Mouse (Mus musculus) limb, embryonic 10.5 days (tissue): ENCODE data around the gene Daam1. TPM values are rescaled to one million over a fixed set of nuclear protein-coding genes. Genes with fewer than 3 reads are reported as not detected.

Experiments
- DNase-seq: peaks from one replicate; pipeline ENCODE4 v3.0.0-alpha.2; 2017; ENCODE audit warnings: low spot score
- H3K27ac ChIP-seq: fragments of 300-500 bp; sonication (generic); 2 replicates; pipeline ENCODE4 v1.5.1; 2016; ENCODE audit warnings: mild to moderate bottlenecking
- H3K27me3 ChIP-seq: fragments of 300-500 bp; sonication (generic); 2 replicates; pipeline ENCODE4 v1.6.1; 2016; ENCODE audit warnings: low read depth, mild to moderate bottlenecking; ENCODE audit not compliant: poor library complexity, severe bottlenecking
- H3K36me3 ChIP-seq: fragments of 300-500 bp; sonication (generic); 2 replicates; pipeline ENCODE4 v1.6.1; 2016; ENCODE audit warnings: mild to moderate bottlenecking, moderate library complexity
- H3K4me1 ChIP-seq: fragments of 300-500 bp; sonication (generic); 2 replicates; pipeline ENCODE4 v1.6.1; 2016
- H3K4me3 ChIP-seq: fragments of 300-500 bp; sonication (generic); 2 replicates; pipeline ENCODE4 v1.5.1; 2016; ENCODE audit warnings: mild to moderate bottlenecking, moderate library complexity
- H3K9me3 ChIP-seq: fragments of 300-500 bp; sonication (generic); replicated peaks from 2 replicates; pipeline ENCODE4 v1.6.1; 2016; ENCODE audit warnings: mild to moderate bottlenecking
- WGBS: fragments of 180-500 bp; shearing (Covaris S2); methylation state at CpG from one replicate; pipeline ENCODE4 v1.1.7; 2016; 5-methylcytosine and 5-hydroxymethylcytosine counted together
- polyA plus RNA-seq: library from polyadenylated mRNA; unstranded; fragments of >200 nt; fragmentation: Nextera tagmentation; extraction: Ambion mirVana; gene quantifications from 2 replicates; pipeline ENCODE4 v1.2.1, GENCODE M21; 2016

Gene Daam1
- polyA plus RNA-seq, 1 experiment from 2014 or later: 5.2 TPM

DNA sequence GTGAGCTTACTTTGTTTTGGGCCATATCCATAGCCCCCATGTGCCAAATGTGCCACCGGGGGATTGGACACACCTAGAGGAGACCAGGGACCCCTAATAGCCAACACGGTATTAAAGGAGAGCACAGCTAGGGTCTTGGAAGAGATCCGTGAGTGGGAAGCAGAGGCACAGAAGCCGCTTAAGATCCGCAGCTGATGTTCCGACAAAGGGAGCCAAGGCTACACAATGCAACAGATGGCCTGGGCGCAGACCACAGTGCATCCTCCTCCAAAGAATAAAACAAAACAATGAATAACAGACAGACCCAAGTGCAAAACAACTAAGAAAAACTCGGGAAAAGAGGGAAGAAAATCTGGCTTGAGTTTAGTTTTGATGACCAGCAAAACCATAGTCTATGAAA, 165.0 kb downstream of the Daam1 start:
- DNase-seq: no peak
- no peaks in the 10 kb centered on the region for H3K9me3 ChIP-seq
- no peaks in the 10 kb centered on the region for H3K27me3 ChIP-seq
- H3K4me3 ChIP-seq: no peak overlapping the region
- WGBS: 90% methylated on average over 8 of the region's 8 CpGs
- H3K4me1 ChIP-seq: no peaks in the 10 kb centered on the region
- peaks cover 8% of the 10 kb centered on the region for H3K36me3 ChIP-seq
- no peak overlapping the region for H3K27ac ChIP-seq

DNA sequence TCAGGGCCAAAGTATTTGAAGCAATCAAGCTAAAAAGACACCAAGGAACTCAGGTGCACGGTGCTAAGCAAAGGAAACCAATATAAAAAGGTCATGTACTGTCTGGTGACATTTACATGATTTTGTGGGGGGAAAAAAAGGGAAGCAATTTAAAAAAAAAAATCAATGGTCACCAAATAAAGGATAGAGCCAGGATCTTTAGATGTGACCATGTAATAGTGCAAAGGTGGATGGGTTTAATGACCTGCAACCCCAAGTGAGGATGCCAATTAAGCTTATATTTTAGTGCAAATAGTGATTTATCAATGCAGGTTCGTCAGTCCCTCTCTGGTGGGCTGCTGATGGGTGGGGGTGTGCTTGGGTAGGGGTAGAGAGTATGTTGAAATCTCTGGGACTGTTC, 166.0 kb downstream of the Daam1 start:
- Histone ChIP-seq H3K4me3 (no peak overlapping the region), H3K4me1 (no peaks in the 10 kb centered on the region), H3K27ac (no peak overlapping the region), H3K27me3 (no peaks in the 10 kb centered on the region), H3K36me3 (peaks cover 6% of the 10 kb centered on the region), H3K9me3 (no peaks in the 10 kb centered on the region)
- WGBS: 82% methylated on average over 2 of the region's 2 CpGs
- DNase-seq: no peak

DNA sequence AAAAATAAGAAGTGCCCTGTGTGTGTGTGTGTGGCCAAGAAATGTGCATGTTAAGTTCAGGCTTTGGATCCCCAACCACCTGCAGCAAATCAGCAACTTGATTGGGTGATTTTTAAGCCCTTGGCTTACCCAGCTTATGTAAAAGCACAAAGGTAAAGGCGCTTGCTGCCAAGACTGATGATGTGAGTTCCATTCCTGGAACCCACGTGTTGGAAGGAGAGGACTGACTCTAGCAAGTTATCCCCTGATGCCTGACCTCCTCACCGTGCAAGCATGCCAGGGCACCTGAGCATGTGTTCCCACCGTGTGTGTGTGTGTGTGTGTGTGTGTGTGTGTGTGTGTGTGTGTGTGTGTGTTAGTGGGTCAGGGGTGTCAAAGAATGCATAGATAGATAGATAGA, 166.5 kb downstream of the Daam1 start:
- Histone ChIP-seq H3K27me3 (no peaks in the 10 kb centered on the region), H3K36me3 (peaks cover 6% of the 10 kb centered on the region), H3K4me3 (no peak overlapping the region), H3K4me1 (no peaks in the 10 kb centered on the region), H3K9me3 (no peaks in the 10 kb centered on the region), H3K27ac (no peak overlapping the region)
- no peak for DNase-seq
- 81% methylated on average over 4 of the region's 4 CpGs for WGBS

DNA sequence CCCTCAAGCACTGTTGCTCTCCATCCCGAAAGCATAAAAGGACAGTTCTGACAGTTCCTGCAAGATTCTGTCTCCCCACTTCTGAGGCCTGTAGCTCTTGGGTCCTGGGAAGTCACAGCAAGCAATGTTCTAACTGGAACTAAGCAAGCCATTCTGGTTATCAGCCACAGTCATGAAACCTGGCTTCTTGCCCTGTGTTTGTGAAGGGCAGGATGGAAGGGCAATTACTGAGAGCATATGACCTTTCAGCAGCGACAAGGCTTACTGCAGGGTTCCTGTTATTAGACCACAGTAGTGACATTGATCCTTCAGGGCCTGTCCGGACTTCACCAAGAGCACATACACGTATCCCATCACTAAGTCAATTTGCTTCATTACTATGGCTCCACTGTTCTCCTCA, 167.8 kb downstream of the Daam1 start:
- H3K4me3 ChIP-seq: no peak overlapping the region
- H3K27ac ChIP-seq: no peak overlapping the region
- WGBS: 88% methylated on average over 4 of the region's 4 CpGs
- no peaks in the 10 kb centered on the region for H3K9me3 ChIP-seq
- DNase-seq: no peak
- no peaks in the 10 kb centered on the region for H3K4me1 ChIP-seq
- H3K36me3 ChIP-seq: no peaks in the 10 kb centered on the region
- no peaks in the 10 kb centered on the region for H3K27me3 ChIP-seq

DNA sequence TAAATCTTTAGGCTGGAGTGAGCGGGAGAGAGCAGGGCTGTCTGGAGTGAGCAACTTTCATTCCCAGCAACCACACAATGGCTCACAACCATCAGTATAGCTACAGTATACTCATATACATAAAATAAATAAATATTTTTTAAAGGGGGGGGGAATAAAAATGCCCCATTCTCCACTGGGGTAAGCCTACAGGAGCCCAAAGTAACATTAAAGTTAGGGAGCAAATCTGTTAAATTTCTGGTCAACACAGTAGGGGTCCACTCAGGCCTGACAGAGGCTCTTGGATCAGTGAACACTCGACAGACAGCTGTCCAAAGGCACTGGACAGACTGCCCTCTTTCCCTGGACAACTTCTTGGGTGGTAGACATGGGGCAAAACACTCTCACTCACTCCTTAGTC, 168.8 kb downstream of the Daam1 start:
- Histone ChIP-seq H3K9me3 (no peaks in the 10 kb centered on the region), H3K4me1 (no peaks in the 10 kb centered on the region), H3K4me3 (no peak overlapping the region), H3K36me3 (no peaks in the 10 kb centered on the region), H3K27ac (no peak overlapping the region), H3K27me3 (no peaks in the 10 kb centered on the region)
- WGBS: 84% methylated on average over 2 of the region's 2 CpGs
- no peak for DNase-seq

DNA sequence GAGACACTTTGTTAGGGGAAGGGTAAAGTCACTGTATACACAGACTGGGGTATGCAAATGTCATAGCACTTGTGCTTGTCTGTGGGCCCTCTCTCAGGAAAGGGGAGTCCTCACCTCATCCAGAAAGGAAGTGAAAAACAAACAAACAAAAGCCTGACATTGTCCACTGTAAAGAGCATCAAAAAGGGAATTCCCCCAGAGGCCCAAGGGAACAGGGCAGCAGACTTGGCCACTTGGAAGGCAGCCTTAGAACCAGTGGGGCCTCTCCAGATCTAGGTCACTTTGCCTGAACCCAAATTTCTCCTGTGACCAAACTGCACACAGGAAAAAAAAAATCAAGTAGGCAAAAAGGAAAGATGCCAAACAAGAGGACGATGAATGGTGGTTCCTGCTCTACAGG, 170.9 kb downstream of the Daam1 start:
- no peak for DNase-seq
- 91% methylated on average over 1 of the region's 1 CpGs for WGBS
- no peaks in the 10 kb centered on the region for H3K9me3 ChIP-seq
- H3K27ac ChIP-seq: no peak overlapping the region
- no peaks in the 10 kb centered on the region for H3K27me3 ChIP-seq
- no peaks in the 10 kb centered on the region for H3K4me1 ChIP-seq
- H3K4me3 ChIP-seq: no peak overlapping the region
- H3K36me3 ChIP-seq: no peaks in the 10 kb centered on the region

DNA sequence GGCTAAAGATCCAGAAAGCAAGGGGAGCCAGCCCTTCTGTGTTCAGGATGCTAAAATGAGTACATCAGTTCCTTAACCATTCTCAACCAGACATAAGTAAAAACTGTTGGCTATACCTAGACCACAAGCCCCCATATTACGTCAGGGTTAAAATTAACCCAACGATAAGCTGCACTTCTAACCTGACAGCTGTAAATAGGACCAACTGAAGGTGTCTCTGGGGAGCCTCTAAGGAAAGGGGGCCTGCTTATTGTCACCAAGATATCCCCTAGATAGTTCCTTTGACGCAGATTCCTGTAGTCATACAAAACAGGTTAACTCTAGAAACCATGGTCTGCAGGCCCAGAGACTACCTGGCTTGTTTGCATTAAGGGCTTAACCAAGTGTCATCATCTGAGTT, 174.4 kb downstream of the Daam1 start:
- H3K9me3 ChIP-seq: no peaks in the 10 kb centered on the region
- no peak for DNase-seq
- 88% methylated on average over 3 of the region's 3 CpGs for WGBS
- no peak overlapping the region for H3K27ac ChIP-seq
- H3K36me3 ChIP-seq: no peaks in the 10 kb centered on the region
- no peaks in the 10 kb centered on the region for H3K27me3 ChIP-seq
- no peak overlapping the region for H3K4me3 ChIP-seq
- H3K4me1 ChIP-seq: no peaks in the 10 kb centered on the region

DNA sequence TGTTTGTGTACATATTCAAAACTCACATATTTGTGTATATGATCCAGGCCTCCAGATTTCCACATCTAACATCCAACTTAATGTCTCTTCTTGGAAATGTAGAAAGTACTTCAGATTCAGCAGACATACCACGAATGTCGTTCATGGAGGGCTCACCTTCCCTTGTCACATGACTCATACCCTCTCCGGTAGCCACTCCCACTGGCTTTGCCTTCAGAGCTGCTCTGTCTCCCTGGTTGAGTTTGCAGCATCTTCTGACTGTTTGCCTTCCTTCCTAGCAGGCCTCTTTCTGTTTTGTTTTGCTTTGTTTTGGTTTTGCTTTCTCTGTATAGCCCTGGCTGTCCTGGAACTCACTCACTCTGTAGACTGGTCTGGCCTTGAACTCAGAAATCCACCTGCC, 176.8 kb downstream of the Daam1 start:
- H3K4me1 ChIP-seq: no peaks in the 10 kb centered on the region
- no peak for DNase-seq
- H3K36me3 ChIP-seq: no peaks in the 10 kb centered on the region
- 93% methylated on average over 3 of the region's 3 CpGs for WGBS
- H3K4me3 ChIP-seq: no peak overlapping the region
- no peaks in the 10 kb centered on the region for H3K9me3 ChIP-seq
- H3K27me3 ChIP-seq: no peaks in the 10 kb centered on the region
- H3K27ac ChIP-seq: no peak overlapping the region

DNA sequence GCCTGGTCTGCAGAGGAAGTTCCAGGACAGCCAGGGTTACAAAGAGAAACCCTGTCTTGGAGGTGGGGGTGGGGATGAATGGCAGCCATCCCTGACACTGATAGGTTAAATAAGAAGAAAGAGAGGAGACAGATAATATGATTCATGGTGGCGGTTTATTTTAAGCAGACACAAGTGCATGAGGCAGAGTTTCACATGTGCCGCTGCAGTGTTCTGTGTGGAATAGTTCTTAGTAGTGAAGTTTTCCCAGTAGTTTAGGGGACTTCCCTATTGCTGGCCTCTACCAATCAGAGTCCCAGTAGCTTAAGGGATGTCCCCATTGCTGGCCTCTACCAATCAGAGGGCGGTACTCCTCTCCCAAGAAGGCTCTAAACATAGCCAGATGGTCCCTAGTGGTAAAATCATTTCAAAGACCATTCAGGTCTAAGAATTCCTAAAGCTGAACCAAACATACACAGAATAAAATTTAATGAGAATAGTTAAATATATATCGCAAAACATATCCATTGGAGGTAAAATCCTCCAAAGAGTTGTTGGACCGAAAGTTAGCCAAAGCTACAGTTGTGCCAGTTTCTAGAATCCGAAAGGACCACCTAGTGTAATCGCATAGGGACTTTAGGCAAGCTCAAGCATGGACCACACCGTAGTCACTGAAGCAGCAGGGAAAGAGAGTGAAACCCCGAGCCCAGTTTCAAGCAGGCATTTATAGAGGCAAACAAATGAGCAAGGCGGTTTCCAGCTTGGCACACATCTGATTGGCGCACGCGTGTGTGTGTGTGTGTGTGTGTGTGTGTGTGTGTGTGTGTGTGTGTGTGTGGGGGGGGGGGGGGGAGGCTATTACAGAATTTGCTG, 178.4 kb downstream of the Daam1 start:
- Histone ChIP-seq H3K4me1 (no peaks in the 10 kb centered on the region), H3K4me3 (no peak overlapping the region), H3K36me3 (no peaks in the 10 kb centered on the region), H3K27me3 (no peaks in the 10 kb centered on the region), H3K9me3 (no peaks in the 10 kb centered on the region), H3K27ac (no peak overlapping the region)
- 94% methylated on average over 13 of the region's 13 CpGs for WGBS
- no peak for DNase-seq

DNA sequence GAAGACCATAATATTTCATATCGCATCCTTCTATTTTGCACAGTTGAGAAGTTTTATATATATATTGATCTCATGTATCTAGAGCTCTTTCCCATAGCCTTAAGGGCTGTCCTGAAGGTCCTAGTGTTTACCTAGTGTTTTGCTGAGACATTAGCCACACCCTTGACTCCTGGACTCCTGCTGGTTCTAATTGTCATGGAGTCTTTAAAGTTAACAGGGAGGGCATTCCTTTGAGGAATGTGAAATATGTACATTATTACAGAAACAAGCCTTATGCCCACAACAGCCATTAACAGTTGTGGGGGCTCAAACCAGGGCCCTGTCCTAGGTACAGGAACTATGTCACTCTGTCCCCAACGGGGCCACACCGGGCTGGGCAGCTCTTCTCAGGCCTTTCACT, 180.5 kb downstream of the Daam1 start:
- WGBS: 93% methylated on average over 3 of the region's 3 CpGs
- H3K27ac ChIP-seq: no peak overlapping the region
- no peaks in the 10 kb centered on the region for H3K27me3 ChIP-seq
- H3K36me3 ChIP-seq: no peaks in the 10 kb centered on the region
- H3K4me3 ChIP-seq: no peak overlapping the region
- H3K9me3 ChIP-seq: no peaks in the 10 kb centered on the region
- H3K4me1 ChIP-seq: 0 out of 2 replicates have a peak, but pooled peaks cover 2% of the 10 kb centered on the region
- no peak for DNase-seq

DNA sequence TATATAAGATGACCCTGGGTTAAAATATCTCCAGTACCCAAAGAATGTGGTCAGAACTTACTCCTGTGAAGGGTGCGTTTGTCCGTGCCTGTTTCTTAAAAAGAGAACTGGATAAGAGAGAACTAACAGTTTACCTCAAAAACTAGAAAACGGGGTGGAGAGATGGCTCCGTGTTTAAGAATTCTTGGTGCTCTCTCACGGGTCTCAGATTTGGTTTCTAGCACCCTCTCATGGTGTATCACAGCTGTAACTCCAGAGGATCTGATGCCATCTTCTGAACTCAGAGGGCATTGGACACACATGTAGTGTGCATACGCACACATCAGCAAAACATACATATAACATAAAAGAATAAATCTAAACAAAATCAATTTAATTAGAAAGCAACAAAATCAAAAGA, 181.2 kb downstream of the Daam1 start:
- no peak overlapping the region for H3K27ac ChIP-seq
- no peak overlapping the region for H3K4me3 ChIP-seq
- WGBS: 94% methylated on average over 6 of the region's 6 CpGs
- no peaks in the 10 kb centered on the region for H3K27me3 ChIP-seq
- H3K36me3 ChIP-seq: no peaks in the 10 kb centered on the region
- H3K9me3 ChIP-seq: no peaks in the 10 kb centered on the region
- 0 out of 2 replicates have a peak, but pooled peaks cover 2% of the 10 kb centered on the region for H3K4me1 ChIP-seq
- DNase-seq: no peak

DNA sequence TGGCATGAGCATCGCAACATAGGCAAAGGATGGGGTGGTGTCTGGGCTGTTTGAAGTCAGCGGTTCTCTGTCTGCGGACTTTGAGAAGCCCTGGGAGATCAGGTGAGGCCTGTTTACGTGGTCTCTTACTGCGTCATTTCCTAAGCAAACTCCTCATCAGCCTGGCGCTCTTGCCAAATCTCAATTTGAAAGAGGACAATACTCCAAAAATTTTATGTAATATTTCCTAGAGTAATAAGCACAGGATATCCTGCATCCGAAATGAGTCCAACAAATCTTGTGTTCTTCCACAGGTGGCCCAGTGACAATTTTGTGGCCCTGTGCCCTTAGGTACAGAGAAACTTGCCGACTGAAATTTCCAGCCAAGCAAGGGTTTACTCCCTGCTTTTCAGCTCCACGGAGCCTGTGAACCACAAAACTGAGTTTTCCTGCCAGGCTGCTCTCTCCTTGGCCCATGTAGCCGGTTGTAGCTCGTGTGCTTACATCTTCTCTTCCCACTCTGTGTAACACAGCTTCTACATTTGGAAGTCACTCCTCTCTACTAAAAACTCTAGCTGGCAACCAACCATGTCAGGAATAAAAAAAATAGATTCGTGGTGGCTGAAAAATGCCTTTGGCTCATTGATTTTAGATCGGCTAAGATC, 183.0 kb downstream of the Daam1 start:
- 89% methylated on average over 13 of the region's 13 CpGs for WGBS
- DNase-seq: no peak
- Histone ChIP-seq H3K27me3 (no peaks in the 10 kb centered on the region), H3K4me1 (0 out of 2 replicates have a peak, but pooled peaks cover 2% of the 10 kb centered on the region), H3K4me3 (no peak overlapping the region), H3K9me3 (no peaks in the 10 kb centered on the region), H3K27ac (no peak overlapping the region), H3K36me3 (no peaks in the 10 kb centered on the region)

DNA sequence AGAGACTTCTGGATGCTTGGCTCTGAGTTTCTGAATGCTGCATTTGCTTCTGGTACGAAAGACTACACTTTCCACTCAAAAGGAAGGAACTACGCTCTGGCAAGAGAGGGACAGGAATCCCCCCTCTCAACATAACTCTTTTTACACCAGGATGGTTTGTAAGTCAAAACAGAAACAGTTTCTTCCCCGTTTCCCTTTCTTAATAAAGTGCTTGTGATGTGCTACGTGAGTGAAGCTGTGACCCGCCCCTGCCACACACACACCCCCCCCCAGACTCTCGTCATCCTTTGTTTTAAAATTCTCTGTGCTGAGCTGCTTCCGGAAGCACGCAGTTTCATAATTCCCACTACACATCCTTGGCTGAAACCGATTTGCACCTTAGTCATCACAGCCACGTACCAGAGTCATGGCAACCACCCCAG, 183.5 kb downstream of the Daam1 start:
- no peaks in the 10 kb centered on the region for H3K9me3 ChIP-seq
- H3K4me1 ChIP-seq: 0 out of 2 replicates have a peak, but pooled peaks cover 2% of the 10 kb centered on the region
- WGBS: 79% methylated on average over 10 of the region's 10 CpGs
- no peaks in the 10 kb centered on the region for H3K36me3 ChIP-seq
- H3K27me3 ChIP-seq: no peaks in the 10 kb centered on the region
- no peak overlapping the region for H3K4me3 ChIP-seq
- DNase-seq: no peak
- no peak overlapping the region for H3K27ac ChIP-seq
